Comparison of ENCODE assay signal across 29 mouse cellular contexts in genomic region chr8:47036501-47036900, GRCm38 (mm10). TPM values are rescaled to one million over a fixed set of nuclear protein-coding genes. Genes with fewer than 3 reads are reported as not detected.
A peak's percentile ranks its signal among the peaks of the same experiment; 100 is the strongest.
DNase-seq lines count a peak whose midpoint lies in the region; ATAC-seq lines count a peak whose summit lies in the region.
"Had no signal": no experiment of that assay in that cellular context is flagged by ENCODE, and none has a peak within 500 bp of the region (broad histone marks: within the 10 kb centered on the region; RNA-seq: fewer than 3 reads in every experiment).

No protein-coding gene starts in this region.

- DNase-seq in embryonic facial prominence, embryonic 14.5 days (ENCODE audit: low spot score): peak; percentile 72
- no peak for DNase-seq in embryonic facial prominence, embryonic 10.5 days (ENCODE audit: low spot score)
- peak; percentile 32 for DNase-seq in limb, embryonic 11.5 days (ENCODE audit: low spot score)
- no peak for DNase-seq in limb, embryonic 10.5 days (ENCODE audit: low spot score)
- no peak for DNase-seq in right cerebral cortex, postnatal 4 days
- DNase-seq in embryo, embryonic 9.5 days (ENCODE audit: extremely low spot score): no peak
- DNase-seq: adrenal gland, adult 8-10 months; adrenal gland, postnatal 25 days; cerebellum, adult 11-12 months; cerebellum, adult 8-10 months; cerebellum, postnatal 10 days; cerebellum, postnatal 36 days; embryo, embryonic 11 days; gastrocnemius, adult 2 months; gastrocnemius, postnatal 14 days; heart, adult 18-20 months; heart, postnatal 10 days; heart, postnatal 4 days had no signal

- H3K36me3 ChIP-seq in embryonic facial prominence, embryonic 14.5 days (ENCODE audit: control insufficient read depth, insufficient read depth, low read length): no peaks in the 10 kb centered on the region
- H3K36me3 ChIP-seq in embryonic facial prominence, embryonic 10.5 days (replicated peaks): no peaks in the 10 kb centered on the region
- no peaks in the 10 kb centered on the region for H3K36me3 ChIP-seq in limb, embryonic 11.5 days (ENCODE audit: control insufficient read depth, insufficient read depth, low read length)
- H3K36me3 ChIP-seq in limb, embryonic 10.5 days: no peaks in the 10 kb centered on the region
- H3K36me3 ChIP-seq in embryonic facial prominence, embryonic 15.5 days: no peaks in the 10 kb centered on the region
- no peaks in the 10 kb centered on the region for H3K36me3 ChIP-seq in limb, embryonic 13.5 days
- H3K36me3 ChIP-seq: embryonic facial prominence, embryonic 12.5 days; forebrain, embryonic 10.5 days; heart, embryonic 12.5 days; heart, embryonic 15.5 days had no signal

- H3K9ac ChIP-seq in embryonic facial prominence, embryonic 14.5 days (ENCODE audit: low read depth, low read length): no peak overlapping the region
- H3K9ac ChIP-seq in limb, embryonic 11.5 days (ENCODE audit: low read length): no peak overlapping the region
- no peak overlapping the region for H3K9ac ChIP-seq in embryonic facial prominence, embryonic 15.5 days
- no peak overlapping the region for H3K9ac ChIP-seq in limb, embryonic 13.5 days
- H3K9ac ChIP-seq: embryonic facial prominence, embryonic 12.5 days; forebrain, embryonic 13.5 days; heart, embryonic 12.5 days; heart, embryonic 15.5 days; hindbrain, embryonic 14.5 days had no signal

- no peaks in the 10 kb centered on the region for H3K27me3 ChIP-seq in embryonic facial prominence, embryonic 14.5 days (replicated peaks; ENCODE audit: control insufficient read depth, insufficient read depth, low read length)
- H3K27me3 ChIP-seq in embryonic facial prominence, embryonic 10.5 days (replicated peaks; ENCODE audit: low read depth, poor library complexity, severe bottlenecking): no peaks in the 10 kb centered on the region
- no peaks in the 10 kb centered on the region for H3K27me3 ChIP-seq in limb, embryonic 11.5 days (ENCODE audit: control insufficient read depth, insufficient read depth, low read length)
- H3K27me3 ChIP-seq in limb, embryonic 10.5 days (ENCODE audit: low read depth, poor library complexity, severe bottlenecking): no peaks in the 10 kb centered on the region
- H3K27me3 ChIP-seq in embryonic facial prominence, embryonic 15.5 days: no peaks in the 10 kb centered on the region
- peaks cover 10% of the 10 kb centered on the region for H3K27me3 ChIP-seq in limb, embryonic 13.5 days
- H3K27me3 ChIP-seq: embryonic facial prominence, embryonic 12.5 days; forebrain, embryonic 13.5 days; heart, embryonic 12.5 days; heart, embryonic 15.5 days had no signal

- H3K27ac ChIP-seq in embryonic facial prominence, embryonic 14.5 days (replicated peaks; ENCODE audit: low read depth, low read length): no peak overlapping the region
- H3K27ac ChIP-seq in embryonic facial prominence, embryonic 10.5 days (replicated peaks): no peak overlapping the region
- H3K27ac ChIP-seq in limb, embryonic 11.5 days (replicated peaks; ENCODE audit: low read depth, low read length): no peak overlapping the region
- H3K27ac ChIP-seq in limb, embryonic 10.5 days: no peak overlapping the region
- no peak overlapping the region for H3K27ac ChIP-seq in embryonic facial prominence, embryonic 15.5 days (replicated peaks)
- H3K27ac ChIP-seq in limb, embryonic 13.5 days: peak overlapping the region; percentile 22; the same call in 1 of the 2 replicates
- H3K27ac ChIP-seq: embryonic facial prominence, embryonic 12.5 days; forebrain, embryonic 10.5 days; forebrain, embryonic 13.5 days; gastrocnemius, adult 2 months; heart, embryonic 15.5 days; hindbrain, embryonic 14.5 days; hindbrain, postnatal 0 days had no signal

- ATAC-seq in embryonic facial prominence, embryonic 14.5 days (ENCODE audit: low read depth): peak; percentile 85
- peak; percentile 51; the same call in 1 of the 2 replicates for ATAC-seq in limb, embryonic 11.5 days (ENCODE audit: insufficient number of reproducible peaks, low FRiP score, low TSS enrichment, low read depth)
- ATAC-seq in embryonic facial prominence, embryonic 15.5 days (ENCODE audit: insufficient number of reproducible peaks, low FRiP score, low TSS enrichment, low read depth): peak; percentile 77
- ATAC-seq in limb, embryonic 13.5 days (ENCODE audit: low FRiP score, low read depth): peak; percentile 91
- ATAC-seq: activated CD4-positive, CD25-positive, alpha-beta regulatory T cell, adult 4 months; forebrain, embryonic 13.5 days; forebrain, embryonic 16.5 days; hindbrain, postnatal 0 days had no signal

- no peak overlapping the region for H3K4me3 ChIP-seq in embryonic facial prominence, embryonic 14.5 days (ENCODE audit: low read depth, low read length)
- H3K4me3 ChIP-seq in embryonic facial prominence, embryonic 10.5 days: no peak overlapping the region
- H3K4me3 ChIP-seq in limb, embryonic 11.5 days (ENCODE audit: low read depth, low read length): no peak overlapping the region
- H3K4me3 ChIP-seq in limb, embryonic 10.5 days: no peak overlapping the region
- no peak overlapping the region for H3K4me3 ChIP-seq in embryonic facial prominence, embryonic 15.5 days (replicated peaks)
- no peak overlapping the region for H3K4me3 ChIP-seq in limb, embryonic 13.5 days
- H3K4me3 ChIP-seq: embryonic facial prominence, embryonic 12.5 days; forebrain, embryonic 10.5 days; forebrain, embryonic 13.5 days; gastrocnemius, adult 2 months; heart, embryonic 12.5 days; heart, embryonic 15.5 days had no signal

- WGBS in embryonic facial prominence, embryonic 14.5 days: 62% methylated on average over 8 of the region's 8 CpGs
- 83% methylated on average over 8 of the region's 8 CpGs for WGBS in embryonic facial prominence, embryonic 10.5 days
- WGBS in limb, embryonic 11.5 days: 47% methylated on average over 8 of the region's 8 CpGs
- 78% methylated on average over 8 of the region's 8 CpGs for WGBS in limb, embryonic 10.5 days
- 55% methylated on average over 8 of the region's 8 CpGs for WGBS in embryonic facial prominence, embryonic 15.5 days
- 18% methylated on average over 8 of the region's 8 CpGs for WGBS in limb, embryonic 13.5 days

- no peak overlapping the region for H3K4me2 ChIP-seq in embryonic facial prominence, embryonic 14.5 days (ENCODE audit: low read depth, low read length)
- H3K4me2 ChIP-seq in limb, embryonic 11.5 days (ENCODE audit: low read depth, severe bottlenecking): no peak overlapping the region
- H3K4me2 ChIP-seq in embryonic facial prominence, embryonic 15.5 days (replicated peaks): no peak overlapping the region
- H3K4me2 ChIP-seq in limb, embryonic 13.5 days (replicated peaks): peak overlapping the region; percentile 23
- H3K4me2 ChIP-seq: embryonic facial prominence, embryonic 12.5 days; forebrain, embryonic 13.5 days; heart, embryonic 12.5 days; heart, embryonic 15.5 days; hindbrain, embryonic 14.5 days had no signal

- peaks cover 8% of the 10 kb centered on the region for H3K9me3 ChIP-seq in embryonic facial prominence, embryonic 14.5 days (ENCODE audit: control insufficient read depth, low read length)
- peaks cover 7% of the 10 kb centered on the region for H3K9me3 ChIP-seq in embryonic facial prominence, embryonic 10.5 days
- 0 out of 2 replicates have a peak, but pooled peaks cover 2% of the 10 kb centered on the region for H3K9me3 ChIP-seq in limb, embryonic 11.5 days (ENCODE audit: control insufficient read depth, low read length)
- no peaks in the 10 kb centered on the region; the same call in 1 of the 2 replicates for H3K9me3 ChIP-seq in limb, embryonic 10.5 days (replicated peaks)
- peaks cover 7% of the 10 kb centered on the region; the same call in 1 of the 2 replicates for H3K9me3 ChIP-seq in embryonic facial prominence, embryonic 15.5 days (replicated peaks)
- peaks cover 9% of the 10 kb centered on the region; the same call in 1 of the 2 replicates for H3K9me3 ChIP-seq in limb, embryonic 13.5 days
- H3K9me3 ChIP-seq: heart, embryonic 15.5 days had no signal

- H3K4me1 ChIP-seq in embryonic facial prominence, embryonic 14.5 days (ENCODE audit: control insufficient read depth, insufficient read depth, low read length): no peaks in the 10 kb centered on the region; the same call in 1 of the 2 replicates
- no peaks in the 10 kb centered on the region for H3K4me1 ChIP-seq in embryonic facial prominence, embryonic 10.5 days
- peaks cover 5% of the 10 kb centered on the region; the same call in 1 of the 2 replicates for H3K4me1 ChIP-seq in limb, embryonic 11.5 days (ENCODE audit: control insufficient read depth, insufficient read depth, low read length)
- peaks cover 10% of the 10 kb centered on the region; the same call in 1 of the 2 replicates for H3K4me1 ChIP-seq in limb, embryonic 10.5 days
- H3K4me1 ChIP-seq in embryonic facial prominence, embryonic 15.5 days: no peaks in the 10 kb centered on the region
- peaks cover 22% of the 10 kb centered on the region for H3K4me1 ChIP-seq in limb, embryonic 13.5 days
- H3K4me1 ChIP-seq: embryonic facial prominence, embryonic 12.5 days; forebrain, embryonic 10.5 days; forebrain, embryonic 13.5 days; heart, embryonic 12.5 days; heart, embryonic 15.5 days had no signal

RNA-seq across cellular contexts. Expression of gene Enpp6, which starts 49.8 kb away (rescaled TPM):
- 2.5 and 3.1 TPM in 2 replicates for polyA plus RNA-seq in embryonic facial prominence, embryonic 14.5 days (2014; fragmentation: Nextera tagmentation; extraction: Ambion mirVana)
- polyA plus RNA-seq in embryonic facial prominence, embryonic 10.5 days (2016; fragmentation: Nextera tagmentation; extraction: Ambion mirVana): 0.10 TPM in 1 of 2 replicates, not detected in the other
- 0.26 and 0.77 TPM in 2 replicates for polyA plus RNA-seq in limb, embryonic 11.5 days (2014; fragmentation: Nextera tagmentation; extraction: Ambion mirVana)
- polyA plus RNA-seq in limb, embryonic 10.5 days (2016; fragmentation: Nextera tagmentation; extraction: Ambion mirVana): 0.09 and 0.24 TPM in 2 replicates
- 3.1 and 3.9 TPM in 2 replicates for polyA plus RNA-seq in embryonic facial prominence, embryonic 15.5 days (2015; fragmentation: Nextera tagmentation; extraction: Ambion mirVana)
- 1.6 and 1.7 TPM in 2 replicates for polyA plus RNA-seq in limb, embryonic 13.5 days (2015; fragmentation: Nextera tagmentation; extraction: Ambion mirVana)
- polyA plus RNA-seq: forebrain, embryonic 10.5 days had no signal

Comparison
In these comparisons a context has a peak if more than half of its experiments do, and no peak if none do; other contexts are left out.
1. DNase-seq: peak in embryonic facial prominence, embryonic 14.5 days (single experiment) and limb, embryonic 11.5 days (single experiment); none in embryonic facial prominence, embryonic 10.5 days (single experiment), limb, embryonic 10.5 days (single experiment), right cerebral cortex, postnatal 4 days (single experiment) and embryo, embryonic 9.5 days (single experiment).
2. Peak in every context shown above with its lines, with median percentiles within 50 percentile points of each other: ATAC-seq.